Mouse (Mus musculus): ENCODE results near the gene Gabra5.

GRCm38 (mm10) chr7:57422675-57423074 lies 87.2 kb downstream of the Gabra5 start:
- TF ChIP-seq CTCF (IDR thresholded peaks at IDR 0.05; ENCODE audit: low read depth, low read length) (no peak), POLR2A (IDR thresholded peaks at IDR 0.05; ENCODE audit: insufficient read depth, low read length) (no peak)

All from ES-Bruce4 (cell line).